Mouse (Mus musculus): Measurements from ENCODE around the gene Dcaf1. TPM values are rescaled to one million over a fixed set of nuclear protein-coding genes. Genes with fewer than 3 reads are reported as not detected.

Gene Dcaf1
- polyA plus RNA-seq, 1 experiment from 2014 or later = 19.3 TPM

DNA sequence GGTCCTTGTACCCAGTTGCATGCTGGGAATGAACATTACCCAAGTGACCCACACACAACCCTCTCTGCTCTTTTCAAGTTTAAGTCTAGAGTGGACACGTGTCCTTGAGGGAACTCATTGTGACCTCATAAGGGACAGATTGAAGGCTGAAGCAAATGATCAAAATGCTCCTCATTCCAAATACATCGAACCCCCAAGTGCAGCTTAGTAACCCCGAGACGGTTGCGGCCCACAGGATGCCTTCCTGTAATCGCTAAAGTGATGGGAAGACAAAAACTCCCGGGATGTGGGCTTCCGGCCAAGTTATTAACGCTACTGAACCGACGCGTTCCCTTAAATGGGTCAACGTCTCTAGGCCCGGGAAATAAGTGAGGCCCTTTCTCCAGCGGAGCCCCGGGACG lies 69.7 kb downstream of the Dcaf1 start:
- Histone ChIP-seq H3K27me3 (replicated peaks) (no peaks in the 10 kb centered on the region), H3K4me1 (peaks cover 48% of the 10 kb centered on the region), H3K4me3 (peak overlapping the region; percentile 92), H3K9me3 (replicated peaks) (no peaks in the 10 kb centered on the region), H3K9ac (peak overlapping the region; percentile 96), H3K36me3 (peaks cover 35% of the 10 kb centered on the region), H3K4me2 (peak overlapping the region; percentile 93), H3K27ac (peak overlapping the region; percentile 86)
- WGBS (ENCODE audit: insufficient replicate concordance) = under 1% methylated on average over 17 of the region's 17 CpGs
- ATAC-seq = no peak

DNA sequence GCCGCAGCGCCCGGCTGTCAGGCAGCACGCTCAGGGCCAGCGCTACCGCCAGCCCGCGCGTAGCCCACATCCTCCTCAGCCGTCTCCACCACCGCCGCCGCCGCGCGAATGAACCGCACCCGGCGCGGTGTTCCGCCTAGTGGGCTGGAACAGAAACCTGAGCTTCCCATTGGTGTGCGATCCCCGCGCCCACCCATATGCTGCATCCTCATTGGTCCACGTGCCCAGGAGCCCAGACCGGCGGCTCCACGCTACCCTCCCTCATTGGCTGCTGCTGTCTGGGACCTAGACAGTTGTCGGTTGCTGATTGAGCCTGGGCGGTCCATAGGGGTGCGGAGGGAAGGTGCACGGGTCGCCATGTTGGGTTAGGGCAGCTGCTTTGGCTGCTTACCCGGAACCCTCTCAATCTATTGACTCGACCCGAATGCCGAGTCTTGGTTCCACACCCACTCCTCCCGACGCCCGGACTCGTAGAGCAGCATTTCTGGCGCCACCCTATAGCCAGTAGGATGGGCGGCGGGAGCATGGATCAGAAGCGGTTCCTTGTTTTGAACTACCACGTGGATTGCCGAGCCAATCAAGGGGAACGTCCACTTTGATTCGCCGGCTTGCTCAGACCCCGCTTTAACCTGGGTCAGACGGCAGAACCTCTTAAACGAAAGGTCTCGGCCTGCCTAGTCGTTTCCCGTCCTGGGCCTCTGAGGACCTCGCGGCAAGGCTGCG lies 70.3 kb downstream of the Dcaf1 start, which contains the start of gene Manf:
TSS of gene Manf (minus strand) at position 151 of the 723 bp plus-strand sequence.
- peak; percentile 97 for ATAC-seq
- no peaks in the 10 kb centered on the region for H3K9me3 ChIP-seq (replicated peaks)
- H3K4me3 ChIP-seq = peak within 1 kb of the TSS; percentile 92
- under 1% methylated on average over 59 of the region's 59 CpGs for WGBS (ENCODE audit: insufficient replicate concordance)
- peak within 1 kb of the TSS; percentile 93 for H3K4me2 ChIP-seq
- no peaks in the 10 kb centered on the region for H3K27me3 ChIP-seq (replicated peaks)
- H3K9ac ChIP-seq = peak within 1 kb of the TSS; percentile 96
- H3K36me3 ChIP-seq = peaks cover 35% of the 10 kb centered on the region
- peak within 1 kb of the TSS; percentile 86 for H3K27ac ChIP-seq
- H3K4me1 ChIP-seq = peaks cover 48% of the 10 kb centered on the region

DNA sequence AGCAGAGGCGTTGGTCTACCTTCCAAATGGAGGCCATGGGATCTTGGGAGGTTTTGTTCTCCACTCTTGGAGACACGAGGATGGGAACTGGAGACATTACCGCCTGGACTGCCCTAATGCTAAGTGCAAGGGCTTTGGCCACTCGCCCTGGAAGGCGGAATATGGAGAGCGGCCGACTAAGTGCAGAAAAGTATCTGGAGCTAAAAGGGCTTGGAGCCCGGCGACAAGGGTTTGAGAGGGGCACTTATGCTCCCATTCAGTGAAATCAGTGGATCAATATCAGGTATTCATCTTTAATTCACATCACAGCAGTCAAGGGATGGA lies 70.8 kb downstream of the Dcaf1 start:
- Histone ChIP-seq H3K27me3 (replicated peaks) (no peaks in the 10 kb centered on the region), H3K4me3 (peak overlapping the region; percentile 92), H3K4me1 (peaks cover 44% of the 10 kb centered on the region), H3K36me3 (peaks cover 34% of the 10 kb centered on the region), H3K9me3 (replicated peaks) (no peaks in the 10 kb centered on the region), H3K9ac (peak overlapping the region; percentile 81), H3K4me2 (peak overlapping the region; percentile 93), H3K27ac (peak overlapping the region; percentile 81)
- under 1% methylated on average over 9 of the region's 9 CpGs for WGBS (ENCODE audit: insufficient replicate concordance)
- no peak for ATAC-seq

DNA sequence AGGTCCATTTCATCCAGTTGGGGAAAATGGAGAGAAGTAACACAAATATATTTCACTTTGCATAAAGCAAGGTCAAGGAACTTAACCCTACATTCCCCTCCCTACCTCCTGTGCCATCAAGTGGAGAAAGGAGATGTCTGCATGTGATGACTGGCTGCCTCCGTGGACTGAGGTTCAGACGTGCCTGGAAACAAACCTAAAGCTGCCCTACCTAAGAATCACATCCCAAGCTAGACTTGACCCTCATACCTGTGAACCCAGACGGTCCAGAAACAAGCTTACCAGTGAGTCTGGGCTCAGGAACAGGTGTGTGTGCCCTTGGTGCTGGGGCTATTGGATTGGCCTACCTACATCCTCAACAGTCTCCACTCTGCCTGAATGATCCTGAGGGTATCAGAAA lies 71.7 kb downstream of the Dcaf1 start:
- no peak for ATAC-seq
- whole genome bisulfite sequencing (ENCODE audit: insufficient replicate concordance) = 64% methylated on average over 3 of the region's 3 CpGs
- Histone ChIP-seq H3K36me3 (peaks cover 26% of the 10 kb centered on the region), H3K9me3 (replicated peaks) (no peaks in the 10 kb centered on the region), H3K9ac (no peak overlapping the region), H3K4me3 (no peak overlapping the region), H3K27me3 (replicated peaks) (no peaks in the 10 kb centered on the region), H3K4me1 (peaks cover 36% of the 10 kb centered on the region), H3K27ac (no peak overlapping the region), H3K4me2 (peak overlapping the region; percentile 93)

DNA sequence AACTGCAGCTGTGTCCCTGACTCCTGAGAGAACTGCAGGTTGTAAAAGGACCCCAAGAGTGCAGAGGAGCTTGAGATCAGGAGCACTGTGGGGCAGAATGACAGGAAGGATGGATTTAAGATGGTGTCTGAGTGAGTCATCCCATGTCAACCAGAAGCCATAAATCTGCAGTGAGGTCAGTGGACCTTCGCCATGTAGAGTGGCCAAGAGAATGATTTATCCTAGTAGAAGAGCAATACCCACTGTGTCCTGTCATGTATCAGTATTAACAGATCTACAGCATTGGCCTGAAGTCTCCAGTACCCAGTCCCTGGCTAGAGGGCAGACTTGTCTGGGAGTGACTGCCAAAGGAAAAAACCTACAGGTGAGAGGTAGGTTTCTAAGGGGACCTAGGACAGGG lies 77.2 kb downstream of the Dcaf1 start:
- no peaks in the 10 kb centered on the region; the same call in 1 of the 2 replicates for H3K27me3 ChIP-seq (replicated peaks)
- 54% methylated on average over 1 of the region's 1 CpGs for WGBS (ENCODE audit: insufficient replicate concordance)
- no peaks in the 10 kb centered on the region for H3K36me3 ChIP-seq
- H3K4me2 ChIP-seq = no peak overlapping the region
- ATAC-seq = no peak
- H3K9ac ChIP-seq = no peak overlapping the region
- H3K27ac ChIP-seq = no peak overlapping the region
- no peaks in the 10 kb centered on the region for H3K9me3 ChIP-seq (replicated peaks)
- H3K4me1 ChIP-seq = no peaks in the 10 kb centered on the region
- no peak overlapping the region for H3K4me3 ChIP-seq

DNA sequence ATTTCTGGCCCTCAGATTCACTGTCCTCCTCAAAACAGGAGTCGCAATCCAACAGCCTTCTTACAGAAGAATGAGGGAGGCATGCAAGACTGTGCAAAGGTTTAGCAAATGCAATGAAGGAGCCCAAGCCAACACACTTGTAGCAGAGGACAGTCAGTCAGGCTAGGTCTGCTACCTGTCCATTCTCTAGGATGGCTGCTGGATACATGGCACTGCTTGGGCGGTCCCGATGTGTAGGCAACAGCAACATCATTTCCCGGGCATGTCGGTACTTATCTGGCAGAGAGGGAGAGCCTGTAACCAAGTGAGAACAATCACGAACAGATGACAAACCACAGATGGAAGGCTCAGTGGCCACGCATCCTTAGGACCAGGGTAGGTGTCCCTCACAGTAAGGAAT lies 79.9 kb downstream of the Dcaf1 start:
- ATAC-seq = no peak
- H3K4me1 ChIP-seq = no peaks in the 10 kb centered on the region
- H3K4me2 ChIP-seq = no peak overlapping the region
- no peak overlapping the region for H3K9ac ChIP-seq
- H3K9me3 ChIP-seq (replicated peaks) = no peaks in the 10 kb centered on the region
- H3K4me3 ChIP-seq = no peak overlapping the region
- H3K27ac ChIP-seq = no peak overlapping the region
- WGBS (ENCODE audit: insufficient replicate concordance) = 73% methylated on average over 7 of the region's 7 CpGs
- H3K27me3 ChIP-seq (replicated peaks) = no peaks in the 10 kb centered on the region; the same call in 1 of the 2 replicates
- no peaks in the 10 kb centered on the region for H3K36me3 ChIP-seq

DNA sequence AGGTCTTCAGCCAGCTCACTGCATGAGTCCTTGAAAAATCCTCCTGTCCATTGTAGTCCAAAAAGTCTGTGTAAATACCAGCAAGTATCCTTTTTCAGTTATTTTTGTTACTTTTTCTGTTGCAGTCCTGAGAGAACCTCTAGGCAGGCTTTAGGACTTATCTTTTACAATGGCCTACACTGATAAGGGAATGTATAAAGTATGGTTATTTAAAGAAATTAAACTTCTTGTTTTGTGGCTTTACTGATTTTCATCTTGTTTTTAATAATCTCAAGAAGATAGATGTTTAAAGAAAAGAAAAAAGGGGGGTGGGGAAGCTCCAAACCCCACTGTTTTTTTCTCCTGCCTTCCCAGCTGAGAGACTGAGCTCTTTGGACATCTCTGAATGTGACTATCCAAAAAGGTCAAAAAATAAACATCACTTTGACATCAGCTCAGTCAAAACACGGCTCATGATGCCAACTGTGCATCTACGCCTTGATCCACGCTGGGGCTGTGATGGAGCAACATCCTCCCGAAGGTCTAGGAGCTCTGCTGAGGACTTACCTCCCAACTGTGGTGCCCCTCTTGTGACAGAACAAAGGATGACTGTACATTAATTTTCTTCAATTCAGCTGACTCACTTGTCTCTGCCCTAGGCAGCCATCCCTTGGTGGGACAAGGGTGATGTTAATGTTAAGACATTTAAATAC lies 81.6 kb downstream of the Dcaf1 start:
- Histone ChIP-seq H3K36me3 (no peaks in the 10 kb centered on the region), H3K9ac (no peak overlapping the region), H3K4me2 (no peak overlapping the region), H3K9me3 (replicated peaks) (no peaks in the 10 kb centered on the region), H3K4me3 (no peak overlapping the region), H3K27ac (no peak overlapping the region), H3K27me3 (replicated peaks) (no peaks in the 10 kb centered on the region; the same call in 1 of the 2 replicates), H3K4me1 (0 out of 2 replicates have a peak, but pooled peaks cover 1% of the 10 kb centered on the region)
- WGBS (ENCODE audit: insufficient replicate concordance) = 56% methylated on average over 4 of the region's 4 CpGs
- ATAC-seq = no peak

DNA sequence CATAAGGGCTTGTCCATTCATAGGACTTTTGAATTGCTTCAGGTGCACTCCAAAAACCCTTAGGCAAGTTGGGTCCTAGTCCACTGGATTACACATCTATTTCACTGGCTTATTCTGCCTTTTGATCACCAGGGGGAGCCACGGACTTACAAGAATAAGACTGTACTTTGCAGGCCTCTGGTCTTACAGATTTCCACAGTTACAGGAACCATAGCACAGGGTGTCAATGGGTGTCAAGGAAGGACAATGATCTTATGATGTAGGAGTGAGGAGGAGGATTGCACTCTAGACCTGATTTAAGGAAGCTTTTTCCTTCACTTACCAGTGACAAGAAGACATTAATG lies 82.1 kb downstream of the Dcaf1 start:
- WGBS (ENCODE audit: insufficient replicate concordance) = 15% methylated on average over 1 of the region's 1 CpGs
- Histone ChIP-seq H3K4me2 (no peak overlapping the region), H3K27me3 (replicated peaks) (no peaks in the 10 kb centered on the region; the same call in 1 of the 2 replicates), H3K4me3 (no peak overlapping the region), H3K36me3 (no peaks in the 10 kb centered on the region), H3K27ac (no peak overlapping the region), H3K4me1 (0 out of 2 replicates have a peak, but pooled peaks cover 5% of the 10 kb centered on the region), H3K9me3 (replicated peaks) (no peaks in the 10 kb centered on the region), H3K9ac (no peak overlapping the region)
- no peak for ATAC-seq

DNA sequence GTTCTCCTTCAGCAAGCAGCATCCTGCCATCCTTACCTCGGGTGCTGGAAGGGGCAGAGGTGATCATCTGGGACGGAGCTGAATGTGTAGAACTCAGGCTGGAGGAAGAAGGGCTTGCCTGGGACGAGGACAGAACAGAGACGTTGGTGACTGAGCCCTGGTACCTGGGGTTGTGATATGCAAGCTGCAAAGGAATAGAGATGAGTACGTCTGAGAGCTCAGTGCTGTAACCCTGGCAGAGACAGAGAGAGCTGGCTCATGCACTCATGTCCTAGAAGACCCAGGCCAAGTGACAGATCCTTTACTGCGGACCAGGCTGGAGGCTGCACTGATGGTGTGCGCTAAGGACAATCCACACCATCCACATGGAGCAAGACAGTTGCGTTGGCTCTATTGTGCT lies 84.9 kb downstream of the Dcaf1 start:
- ATAC-seq = no peak
- Histone ChIP-seq H3K4me3 (no peak overlapping the region), H3K4me1 (0 out of 2 replicates have a peak, but pooled peaks cover 5% of the 10 kb centered on the region), H3K27ac (no peak overlapping the region), H3K27me3 (replicated peaks) (no peaks in the 10 kb centered on the region), H3K9me3 (replicated peaks) (no peaks in the 10 kb centered on the region), H3K9ac (no peak overlapping the region), H3K4me2 (no peak overlapping the region), H3K36me3 (no peaks in the 10 kb centered on the region)
- WGBS (ENCODE audit: insufficient replicate concordance) = 67% methylated on average over 8 of the region's 8 CpGs

DNA sequence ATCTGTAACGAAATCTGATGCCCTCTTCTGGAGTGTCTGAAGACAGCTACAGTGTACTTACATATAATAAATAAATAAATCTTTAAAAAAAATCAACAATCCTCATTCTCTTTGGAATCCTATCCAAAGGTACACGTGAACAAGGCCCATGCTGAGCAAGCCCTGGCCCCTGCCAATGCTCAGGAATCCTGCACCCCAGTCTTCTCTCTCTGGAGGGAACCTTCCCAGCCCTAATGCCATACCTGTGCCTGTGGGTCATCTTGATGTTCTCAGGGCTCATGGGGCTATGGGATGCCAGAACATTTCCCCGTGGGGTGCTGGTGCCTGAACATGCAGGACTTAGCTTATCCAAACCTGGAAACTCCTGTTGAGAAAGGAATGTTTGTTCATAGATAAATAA lies 86.5 kb downstream of the Dcaf1 start:
- 57% methylated on average over 3 of the region's 3 CpGs for WGBS (ENCODE audit: insufficient replicate concordance)
- Histone ChIP-seq H3K4me3 (no peak overlapping the region), H3K27me3 (replicated peaks) (no peaks in the 10 kb centered on the region), H3K4me1 (0 out of 2 replicates have a peak, but pooled peaks cover 5% of the 10 kb centered on the region), H3K36me3 (no peaks in the 10 kb centered on the region), H3K27ac (no peak overlapping the region), H3K9ac (no peak overlapping the region), H3K4me2 (no peak overlapping the region), H3K9me3 (replicated peaks) (no peaks in the 10 kb centered on the region)
- ATAC-seq = no peak

DNA sequence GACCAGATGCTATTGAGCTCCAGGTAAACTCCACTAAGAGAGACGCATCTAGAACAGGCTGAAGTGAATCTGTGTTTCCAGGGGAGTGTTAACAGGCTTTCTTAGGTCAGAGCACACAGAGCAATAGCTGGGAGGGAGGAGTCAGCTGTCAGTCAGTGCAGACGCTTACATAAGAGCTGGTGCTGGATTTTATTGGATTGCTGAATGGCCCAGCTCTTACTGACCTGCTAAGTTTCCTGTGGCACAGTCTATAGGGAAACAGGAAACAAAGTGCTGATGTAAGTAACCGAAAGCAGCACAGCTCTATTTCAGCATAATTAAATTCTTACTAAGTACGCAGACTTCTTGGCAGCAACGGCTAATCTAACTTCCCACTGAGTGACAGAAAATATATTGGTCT lies 87.0 kb downstream of the Dcaf1 start:
- Histone ChIP-seq H3K36me3 (no peaks in the 10 kb centered on the region), H3K4me3 (no peak overlapping the region), H3K27me3 (replicated peaks) (no peaks in the 10 kb centered on the region), H3K4me2 (no peak overlapping the region), H3K4me1 (0 out of 2 replicates have a peak, but pooled peaks cover 5% of the 10 kb centered on the region), H3K9me3 (replicated peaks) (no peaks in the 10 kb centered on the region), H3K9ac (no peak overlapping the region), H3K27ac (no peak overlapping the region)
- 45% methylated on average over 5 of the region's 5 CpGs for WGBS (ENCODE audit: insufficient replicate concordance)
- ATAC-seq = no peak; the same call in 1 of the 2 replicates

DNA sequence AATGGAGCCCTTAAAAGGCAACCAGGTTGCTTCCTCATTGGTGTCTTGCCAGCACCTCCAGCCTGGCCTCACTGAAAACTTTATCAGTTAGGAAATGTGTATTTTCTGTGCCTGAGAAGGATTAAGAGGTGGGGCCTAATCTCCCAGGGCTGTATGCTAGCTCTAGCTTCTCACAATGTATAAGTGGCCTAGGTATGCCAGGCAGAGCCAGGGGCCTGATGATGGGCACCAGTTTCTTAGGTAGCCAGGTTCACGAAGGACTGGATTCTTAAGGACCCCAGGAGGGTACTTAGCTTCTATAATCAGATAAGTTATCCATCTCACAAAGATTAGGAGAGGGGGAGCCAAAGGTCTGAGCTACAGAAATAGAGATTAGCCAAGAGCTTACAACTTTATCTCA lies 90.0 kb downstream of the Dcaf1 start:
- Histone ChIP-seq H3K27me3 (replicated peaks) (no peaks in the 10 kb centered on the region), H3K4me2 (no peak overlapping the region), H3K4me3 (no peak overlapping the region), H3K36me3 (no peaks in the 10 kb centered on the region), H3K9ac (no peak overlapping the region), H3K4me1 (0 out of 2 replicates have a peak, but pooled peaks cover 5% of the 10 kb centered on the region), H3K27ac (no peak overlapping the region), H3K9me3 (replicated peaks) (no peaks in the 10 kb centered on the region)
- no peak for ATAC-seq
- 39% methylated on average over 1 of the region's 1 CpGs for WGBS (ENCODE audit: insufficient replicate concordance)
